Mouse (Mus musculus) ES-E14 (cell line): ENCODE measurements around the gene Krt81.

Experiments used
- CHD2 ChIP-seq: IDR thresholded peaks from 2 replicates; pipeline ENCODE4 v1.6.1; 2014; ENCODE audit warnings: mild to moderate bottlenecking, low read depth, low read length, inconsistent platforms
- MAFK ChIP-seq: IDR thresholded peaks from 2 replicates; pipeline ENCODE4 v1.6.1; 2014; ENCODE audit warnings: mild to moderate bottlenecking, low read depth, low read length, inconsistent platforms; ENCODE audit not compliant: insufficient read depth
- ZC3H11A ChIP-seq: IDR thresholded peaks from 2 replicates; pipeline ENCODE4 v1.6.1; 2012; ENCODE audit warnings: low read depth, mild to moderate bottlenecking, inconsistent platforms, low read length, borderline replicate concordance

- TF ChIP-seq MAFK (no peak), ZC3H11A (no peak), CHD2 (no peak)
These were observed 4.3 kb downstream of the Krt81 start for GRCm38 (mm10) chr15:101459283-101459682.
